Mouse (Mus musculus) neutrophil, adult 5-6 weeks (primary cell): ENCODE data around the gene Pop7. TPM values are rescaled to one million over a fixed set of nuclear protein-coding genes. Genes with fewer than 3 reads are reported as not detected.

Source experiments
- total RNA-seq: library from RNA; stranded (forward); fragments of 200-1000 nt; gene quantifications from 2 replicates; pipeline ENCODE4 v1.2.3, GENCODE M21; 2017

The Pop7 gene
- total RNA-seq, 1 experiment from 2014 or later, result 20.0 TPM

Other genes with a start within 250 kb of the Pop7 start
- gene Ache, start 215.0 kb downstream of the Pop7 start, total RNA-seq, result 0.25 and 0.47 TPM in 2 replicates
- 3.8 and 4.2 TPM in 2 replicates for gene Ufsp1, start 207.9 kb downstream of the Pop7 start, total RNA-seq
- gene Srrt, start 194.8 kb downstream of the Pop7 start, total RNA-seq, result 326 and 333 TPM in 2 replicates
- gene Trip6, start 188.1 kb downstream of the Pop7 start, total RNA-seq, result 5.5 and 7.1 TPM in 2 replicates
- gene Slc12a9, start 168.9 kb downstream of the Pop7 start, total RNA-seq, result 38.5 and 44.8 TPM in 2 replicates
- not detected in 2 replicates for gene Ephb4, start 152.4 kb downstream of the Pop7 start, total RNA-seq
- not detected in 2 replicates for gene Zan, start 25.5 kb downstream of the Pop7 start, total RNA-seq
- 32.0 and 37.7 TPM in 2 replicates for gene Gigyf1, start 16.0 kb upstream of the Pop7 start, total RNA-seq
- gene Epo, start 30.7 kb upstream of the Pop7 start, total RNA-seq, result not detected in 2 replicates
- gene Gnb2, start 31.0 kb upstream of the Pop7 start, total RNA-seq, result 428 and 434 TPM in 2 replicates
- 0.37 TPM in 1 of 2 replicates, not detected in the other for gene Actl6b, start 51.0 kb upstream of the Pop7 start, total RNA-seq
- 0.61 TPM in 1 of 2 replicates, not detected in the other for gene Tfr2, start 67.3 kb upstream of the Pop7 start, total RNA-seq
- gene Mospd3, start 98.5 kb upstream of the Pop7 start, total RNA-seq, result 3.5 and 4.2 TPM in 2 replicates
- 0.25 and 0.58 TPM in 2 replicates for gene Pcolce, start 111.3 kb upstream of the Pop7 start, total RNA-seq
- gene Fbxo24, start 126.5 kb upstream of the Pop7 start, total RNA-seq, result 0.61 and 0.70 TPM in 2 replicates
- gene Lrch4, start 126.6 kb upstream of the Pop7 start, total RNA-seq, result 119 and 123 TPM in 2 replicates
- gene Gm20605, start 126.7 kb upstream of the Pop7 start, total RNA-seq, result 41.0 and 44.6 TPM in 2 replicates
- gene Sap25, start 138.8 kb upstream of the Pop7 start, total RNA-seq, result 109 and 156 TPM in 2 replicates
- 0.47 and 0.61 TPM in 2 replicates for gene Irs3, start 143.2 kb upstream of the Pop7 start, total RNA-seq
- gene Agfg2, start 182.2 kb upstream of the Pop7 start, total RNA-seq, result 4.9 and 5.5 TPM in 2 replicates
- 0.12 TPM in 2 replicates for gene Nyap1, start 239.1 kb upstream of the Pop7 start, total RNA-seq
- 170 TPM in 2 replicates for gene Tsc22d4, start 243.2 kb upstream of the Pop7 start, total RNA-seq